ENCODE assay signal across 10 mouse cellular contexts in the genomic region with DNA sequence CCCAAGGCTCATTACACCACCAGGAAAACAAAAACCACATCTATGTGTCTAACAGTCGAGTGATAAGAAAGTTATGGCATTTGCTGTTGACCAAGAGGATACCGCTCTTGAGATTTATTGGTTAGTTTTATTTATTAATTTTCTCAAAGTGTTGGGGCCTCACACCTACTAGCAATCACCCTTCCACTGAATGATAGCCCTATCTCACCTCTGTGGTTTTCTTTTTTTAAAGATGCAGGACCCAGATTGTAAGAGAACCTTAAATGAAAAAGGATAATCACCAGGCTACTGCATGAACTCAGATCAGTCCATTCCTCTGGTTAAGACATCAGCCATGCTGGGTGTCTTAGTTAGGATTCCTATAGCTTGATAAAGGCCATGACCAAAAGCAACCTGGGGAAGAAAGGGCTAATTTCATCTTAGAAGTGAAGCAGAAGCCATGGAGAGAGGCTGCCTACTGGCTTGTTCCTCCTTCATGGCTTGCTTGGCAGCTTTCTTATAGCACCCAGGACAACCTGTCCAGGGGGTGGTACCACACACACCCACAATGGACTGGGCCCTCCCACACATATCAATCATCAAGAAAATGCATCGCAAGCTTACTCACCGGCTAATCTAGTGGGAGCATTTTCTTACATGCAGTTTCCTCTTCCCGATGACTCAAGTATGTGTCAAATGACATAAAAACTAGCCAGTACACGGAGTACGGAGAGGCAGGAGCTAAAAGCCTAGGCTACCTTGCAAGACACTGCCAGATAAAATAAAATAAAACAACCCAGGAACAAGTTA. TPM values are rescaled to one million over a fixed set of nuclear protein-coding genes. Genes with fewer than 3 reads are reported as not detected.
DNase-seq lines count a peak whose midpoint lies in the region; ATAC-seq and TF ChIP-seq lines count a peak whose summit lies in the region.
"Had no signal": no experiment of that assay in that cellular context is flagged by ENCODE, and none has a peak within 500 bp of the region (broad histone marks: within the 10 kb centered on the region; RNA-seq: fewer than 3 reads in every experiment).

No protein-coding gene starts in this region.

- 14% methylated on average over 7 of the region's 7 CpGs for WGBS in liver, embryonic 15.5 days (ENCODE audit: insufficient replicate concordance)
- WGBS in midbrain, postnatal 0 days: 89% methylated on average over 7 of the region's 7 CpGs
- whole genome bisulfite sequencing in hindbrain, embryonic 16.5 days: 86% methylated on average over 7 of the region's 7 CpGs

- peaks cover 90% of the 10 kb centered on the region for H3K4me1 ChIP-seq in liver, embryonic 15.5 days (replicated peaks)
- no peaks in the 10 kb centered on the region; the same call in 1 of the 2 replicates for H3K4me1 ChIP-seq in midbrain, postnatal 0 days (ENCODE audit: insufficient read depth, low read length)
- peaks cover 16% of the 10 kb centered on the region for H3K4me1 ChIP-seq in hindbrain, embryonic 16.5 days (ENCODE audit: control insufficient read depth, insufficient read depth, low read depth, low read length)

- peaks cover 29% of the 10 kb centered on the region for H3K36me3 ChIP-seq in liver, embryonic 15.5 days (replicated peaks)
- no peaks in the 10 kb centered on the region for H3K36me3 ChIP-seq in midbrain, postnatal 0 days (ENCODE audit: insufficient read depth, low read length)
- H3K36me3 ChIP-seq in hindbrain, embryonic 16.5 days (ENCODE audit: control insufficient read depth, insufficient read depth, low read length): no peaks in the 10 kb centered on the region

- peak; percentile 18 for DNase-seq in kidney, postnatal 10 days
- DNase-seq in kidney, adult 8-10 months: no peak
- DNase-seq in MEL-GATA-1-ER (ENCODE audit: extremely low read depth, low read depth): peak; percentile 49
- DNase-seq in fat pad, adult 2 months (ENCODE audit: extremely low read depth, low read depth, low spot score): peak; percentile 88
- no peak for DNase-seq in midbrain, postnatal 0 days (ENCODE audit: low spot score)
- DNase-seq in layer of hippocampus, adult 8-10 months (ENCODE audit: low spot score in 2 of 2): no peak
- DNase-seq: thymus, adult 18-20 months had no signal

- H3K9ac ChIP-seq in liver, embryonic 15.5 days: peak overlapping the region; percentile 28; the same call in 1 of the 2 replicates
- H3K9ac ChIP-seq in midbrain, postnatal 0 days (replicated peaks; ENCODE audit: low read length, poor library complexity, severe bottlenecking): no peak overlapping the region
- H3K9ac ChIP-seq in hindbrain, embryonic 16.5 days (ENCODE audit: low read depth, low read length): no peak overlapping the region

- peak overlapping the region; percentile 52 for H3K4me2 ChIP-seq in liver, embryonic 15.5 days
- H3K4me2 ChIP-seq in midbrain, postnatal 0 days (ENCODE audit: low read depth, low read length, poor library complexity, severe bottlenecking): no peak overlapping the region
- H3K4me2 ChIP-seq in hindbrain, embryonic 16.5 days (ENCODE audit: low read length): no peak overlapping the region

- TF ChIP-seq CTCF in midbrain, postnatal 0 days (IDR thresholded peaks at IDR 0.05): no peak

- ATAC-seq in liver, embryonic 15.5 days (ENCODE audit: insufficient read depth): no peak
- no peak for ATAC-seq in midbrain, postnatal 0 days (ENCODE audit: low FRiP score)
- no peak for ATAC-seq in hindbrain, embryonic 16.5 days
- ATAC-seq: midbrain, embryonic 16.5 days had no signal

- peak overlapping the region; percentile 92 for H3K27ac ChIP-seq in liver, embryonic 15.5 days (replicated peaks)
- H3K27ac ChIP-seq in midbrain, postnatal 0 days (ENCODE audit: low read depth, low read length): no peak overlapping the region
- no peak overlapping the region for H3K27ac ChIP-seq in hindbrain, embryonic 16.5 days (ENCODE audit: low read depth, low read length)

- H3K4me3 ChIP-seq in liver, embryonic 15.5 days (replicated peaks): peak overlapping the region; percentile 12
- no peak overlapping the region for H3K4me3 ChIP-seq in midbrain, postnatal 0 days (ENCODE audit: low read depth, low read length)
- no peak overlapping the region for H3K4me3 ChIP-seq in hindbrain, embryonic 16.5 days (ENCODE audit: low read length)

- H3K27me3 ChIP-seq in liver, embryonic 15.5 days: no peaks in the 10 kb centered on the region
- no peaks in the 10 kb centered on the region for H3K27me3 ChIP-seq in midbrain, postnatal 0 days (ENCODE audit: insufficient read depth, low read length)
- no peaks in the 10 kb centered on the region for H3K27me3 ChIP-seq in hindbrain, embryonic 16.5 days (replicated peaks; ENCODE audit: control insufficient read depth, insufficient read depth, low read length)

- no peaks in the 10 kb centered on the region for H3K9me3 ChIP-seq in liver, embryonic 15.5 days (replicated peaks)
- H3K9me3 ChIP-seq in midbrain, postnatal 0 days (ENCODE audit: low read length): no peaks in the 10 kb centered on the region
- H3K9me3 ChIP-seq in hindbrain, embryonic 16.5 days (ENCODE audit: control insufficient read depth, low read length): no peaks in the 10 kb centered on the region

RNA-seq across cellular contexts. Expression of gene B4galt1, which starts 7.5 kb away (rescaled TPM):
- polyA plus RNA-seq in liver, embryonic 15.5 days (2015; fragmentation: Nextera tagmentation; extraction: Ambion mirVana): 33.6 and 34.8 TPM in 2 replicates
- 10.0 and 11.0 TPM in 2 replicates for total RNA-seq in midbrain, postnatal 0 days (2014; rRNA removed)
- 5.7 and 5.8 TPM in 2 replicates for polyA plus RNA-seq in midbrain, postnatal 0 days (2015; fragmentation: Nextera tagmentation; extraction: Ambion mirVana)
- polyA plus RNA-seq in hindbrain, embryonic 16.5 days (2015; fragmentation: Nextera tagmentation; extraction: Ambion mirVana): 6.6 and 9.3 TPM in 2 replicates
- 10 to 100 TPM in 2 of 4 experiments, 1 to 10 TPM in 2; 6.7 to 13.0 (median 9.0) TPM for total RNA-seq in layer of hippocampus, adult 8-10 months (2022)

Comparison
In these comparisons a context has a peak if more than half of its experiments do, and no peak if none do; other contexts are left out.
1. DNase-seq: peak in kidney, postnatal 10 days (single experiment), MEL-GATA-1-ER (single experiment) and fat pad, adult 2 months (single experiment); none in kidney, adult 8-10 months (0 of 2), midbrain, postnatal 0 days (single experiment) and layer of hippocampus, adult 8-10 months (0 of 2).